Mouse (Mus musculus) MEL (cell line): Measurements from ENCODE around the gene Camk1d. TPM values are rescaled to one million over a fixed set of nuclear protein-coding genes. Genes with fewer than 3 reads are reported as not detected.

Experiments used
- DNase-seq: peaks from one replicate; pipeline ENCODE4 v3.0.0; 2011; ENCODE audit warnings: low read depth, low spot score
- H3K27ac ChIP-seq: 2 replicates; pipeline ENCODE4 v1.5.1; 2012; ENCODE audit warnings: low read depth, mild to moderate bottlenecking, control low read depth, low read length, moderate library complexity; ENCODE audit not compliant: control insufficient read depth
- H3K27me3 ChIP-seq, 2 experiments: fragments of 150-350 bp in 1 of 2; sonication (generic) in 1 of 2; 2 replicates each; pipeline ENCODE4 v1.6.1; 2012; ENCODE audit warnings: low read length in 2 of 2, mild to moderate bottlenecking in 2 of 2, improper control_type of control experiment in 1 of 2, moderate library complexity in 1 of 2; ENCODE audit not compliant: insufficient read depth in 2 of 2, control insufficient read depth in 1 of 2
- H3K36me3 ChIP-seq, 2 experiments: 2 replicates each; pipeline ENCODE4 v1.6.1; 2012 to 2014; ENCODE audit warnings: low read length in 2 of 2, improper control_type of control experiment in 1 of 2, inconsistent platforms in 1 of 2, mild to moderate bottlenecking in 1 of 2; ENCODE audit not compliant: insufficient read depth in 2 of 2, control insufficient read depth in 1 of 2
- H3K4me1 ChIP-seq, 2 experiments: fragments of 150-350 bp in 1 of 2; sonication (generic) in 1 of 2; 2 replicates each; pipeline ENCODE4 v1.6.1; 2012; ENCODE audit warnings: low read length in 2 of 2, improper control_type of control experiment in 1 of 2, mild to moderate bottlenecking in 1 of 2; ENCODE audit not compliant: insufficient read depth in 2 of 2, control insufficient read depth in 1 of 2
- H3K4me3 ChIP-seq, 2 experiments: fragments of 150-350 bp in 1 of 2; sonication (generic) in 1 of 2; 2 replicates each; pipeline ENCODE4 v1.5.1; 2012; ENCODE audit warnings: low read depth in 2 of 2, low read length in 2 of 2, mild to moderate bottlenecking in 2 of 2, moderate library complexity in 2 of 2, control low read depth in 1 of 2, improper control_type of control experiment in 1 of 2; ENCODE audit not compliant: control insufficient read depth in 1 of 2, insufficient read depth in 1 of 2
- H3K79me2 ChIP-seq: 2 replicates; pipeline ENCODE4 v1.6.1; 2012; ENCODE audit warnings: mild to moderate bottlenecking, low read length, moderate library complexity; ENCODE audit not compliant: control insufficient read depth, poor library complexity, insufficient read depth
- H3K9ac ChIP-seq: 2 replicates; pipeline ENCODE4 v1.6.1; 2012; ENCODE audit warnings: low read depth, mild to moderate bottlenecking, control low read depth, low read length, moderate library complexity; ENCODE audit not compliant: control insufficient read depth, poor library complexity, severe bottlenecking
- H3K9me3 ChIP-seq: fragments of 150-350 bp; sonication (generic); replicated peaks from 2 replicates; pipeline ENCODE4 v1.6.1; 2012; ENCODE audit warnings: mild to moderate bottlenecking, low read length, improper control_type of control experiment, moderate library complexity; ENCODE audit not compliant: insufficient read depth
- BHLHE40 ChIP-seq: IDR thresholded peaks from 2 replicates; pipeline ENCODE4 v1.6.1; 2012; ENCODE audit warnings: low read depth, mild to moderate bottlenecking, inconsistent platforms, low read length, improper control_type of control experiment, borderline replicate concordance
- EP300 ChIP-seq, 2 experiments: IDR thresholded peaks; 2 replicates each; pipeline ENCODE4 v1.6.1; 2011; ENCODE audit warnings: improper control_type of control experiment in 2 of 2, low read length in 2 of 2, low read depth in 1 of 2, mild to moderate bottlenecking in 1 of 2
- GABPA ChIP-seq: IDR thresholded peaks from 2 replicates; pipeline ENCODE4 v1.6.1; 2012; ENCODE audit warnings: low read depth, mild to moderate bottlenecking, inconsistent platforms, low read length, improper control_type of control experiment, moderate library complexity
- GATA1 ChIP-seq: IDR thresholded peaks from 2 replicates; pipeline ENCODE4 v1.6.1; 2011; ENCODE audit warnings: low read depth, low read length, improper control_type of control experiment
- KAT2A ChIP-seq: conservative IDR thresholded peaks from 2 replicates; pipeline ENCODE4 v1.6.1; 2012; ENCODE audit warnings: low read depth, low read length, improper control_type of control experiment, inconsistent platforms
- MAFK ChIP-seq: IDR thresholded peaks from 2 replicates; pipeline ENCODE4 v1.6.1; 2011; ENCODE audit warnings: low read depth, mild to moderate bottlenecking, low read length, improper control_type of control experiment, borderline replicate concordance
- MXI1 ChIP-seq: IDR thresholded peaks from 2 replicates; pipeline ENCODE4 v1.6.1; 2011; ENCODE audit warnings: mild to moderate bottlenecking, low read depth, low read length, improper control_type of control experiment
- MYB ChIP-seq: IDR thresholded peaks from 2 replicates; pipeline ENCODE4 v1.6.1; 2011; ENCODE audit warnings: mild to moderate bottlenecking, low read depth, low read length, improper control_type of control experiment
- POLR2AphosphoS2 ChIP-seq: IDR thresholded peaks from 2 replicates; pipeline ENCODE4 v1.6.1; 2011; ENCODE audit warnings: low read length, improper control_type of control experiment
- RCOR1 ChIP-seq: IDR thresholded peaks from 2 replicates; pipeline ENCODE4 v1.6.1; 2012; ENCODE audit warnings: low read depth, mild to moderate bottlenecking, inconsistent platforms, low read length, improper control_type of control experiment
- SMC3 ChIP-seq: IDR thresholded peaks from 2 replicates; pipeline ENCODE4 v1.6.1; 2011; ENCODE audit warnings: low read depth, low read length, improper control_type of control experiment
- TCF12 ChIP-seq: IDR thresholded peaks from 2 replicates; pipeline ENCODE4 v1.6.1; 2014; ENCODE audit warnings: low read depth, mild to moderate bottlenecking, inconsistent platforms, low read length, improper control_type of control experiment, moderate library complexity
- UBTF ChIP-seq: IDR thresholded peaks from 2 replicates; pipeline ENCODE4 v1.6.1; 2012; ENCODE audit warnings: low read depth, mild to moderate bottlenecking, inconsistent platforms, low read length, improper control_type of control experiment, moderate library complexity, borderline replicate concordance; ENCODE audit not compliant: insufficient read depth
- USF1 ChIP-seq: IDR thresholded peaks from 2 replicates; pipeline ENCODE4 v1.6.1; 2014; ENCODE audit warnings: low read depth, mild to moderate bottlenecking, inconsistent platforms, low read length, improper control_type of control experiment, moderate library complexity
- ZKSCAN1 ChIP-seq: IDR thresholded peaks from 2 replicates; pipeline ENCODE4 v1.6.1; 2012; ENCODE audit warnings: low read depth, mild to moderate bottlenecking, inconsistent platforms, low read length, improper control_type of control experiment, moderate library complexity
- polyA plus RNA-seq, 2 experiments: library from polyadenylated mRNA; stranded (reverse) in 1 of 2; unstranded in 1 of 2; fragments of >175 nt in 1 of 2; fragments of >200 nt in 1 of 2; gene quantifications; 2 replicates each; pipeline versions ENCODE4 v1.2.1 to v1.2.4; 2012; ENCODE audit warnings: low replicate concordance in 2 of 2, low read depth in 1 of 2; ENCODE audit not compliant: insufficient read length in 2 of 2, insufficient read depth in 1 of 2, missing spikeins in 1 of 2
- total RNA-seq: library from RNA; depleted of rRNA; stranded (reverse); fragments of 300-350 nt; gene quantifications from 2 replicates; pipeline ENCODE4 v1.2.3, GENCODE M21; 2012

Camk1d gene
- total and polyA plus RNA-seq, 3 experiments = 2.9 to 4.4 TPM; not detected in 1

- Histone ChIP-seq H3K4me3 (no peak overlapping the region), H3K79me2 (no peaks in the 10 kb centered on the region), H3K36me3 (peaks cover 0 to 35% of the 10 kb centered on the region in 2 experiments; a peak in 2 of 4 replicates), H3K27me3 (no peaks in the 10 kb centered on the region), H3K9me3 (no peaks in the 10 kb centered on the region), H3K27ac (no peak overlapping the region), H3K9ac (no peak overlapping the region), H3K4me1 (peaks cover 20 to 41% of the 10 kb centered on the region in 2 experiments)
- DNase-seq = no peak
- TF ChIP-seq UBTF = no peak
These were observed 38.2 kb downstream of the Camk1d start for GRCm38 (mm10) chr2:5676143-5676483.

GRCm38 (mm10) chr2:5675431-5676142, 38.7 kb downstream of the Camk1d start:
- H3K4me1 ChIP-seq = peaks cover 20 to 41% of the 10 kb centered on the region in 2 experiments
- no peak overlapping the region for H3K4me3 ChIP-seq
- peak; percentile 42 for DNase-seq
- TF ChIP-seq MXI1 (no peak), GABPA (no peak), TCF12 (no peak), BHLHE40 (no peak), MAFK (no peak), USF1 (no peak), KAT2A (no peak), SMC3 (no peak), MYB (no peak), GATA1 (no peak), UBTF (no peak)
- peaks cover 0 to 35% of the 10 kb centered on the region in 2 experiments; a peak in 2 of 4 replicates for H3K36me3 ChIP-seq
- H3K27me3 ChIP-seq = no peaks in the 10 kb centered on the region
- no peak overlapping the region for H3K27ac ChIP-seq
- no peak overlapping the region for H3K9ac ChIP-seq
- H3K9me3 ChIP-seq = no peaks in the 10 kb centered on the region
- no peaks in the 10 kb centered on the region for H3K79me2 ChIP-seq

- peak; percentile 87 for DNase-seq
- Histone ChIP-seq H3K79me2 (no peaks in the 10 kb centered on the region), H3K9me3 (no peaks in the 10 kb centered on the region), H3K9ac (no peak overlapping the region), H3K36me3 (peaks cover 0 to 35% of the 10 kb centered on the region in 2 experiments; a peak in 2 of 4 replicates), H3K27ac (peak overlapping the region; percentile 8; the same call in 1 of the 2 replicates), H3K4me3 (no peak overlapping the region; a peak in 1 of 4 replicates), H3K4me1 (peaks cover 18 to 40% of the 10 kb centered on the region in 2 experiments), H3K27me3 (no peaks in the 10 kb centered on the region)
- TF ChIP-seq EP300 (IDR thresholded peaks at IDR 0.05; ENCODE audit: low read depth in 1 of 2, low read length in 2 of 2) (peak in 1 of 2 experiments; percentile 66; a peak in 2 of 4 replicates), TCF12 (peak; percentile 53), BHLHE40 (peak; percentile 41; the same call in 1 of the 2 replicates), POLR2AphosphoS2 (no peak), ZKSCAN1 (no peak), RCOR1 (peak; percentile 19; the same call in 1 of the 2 replicates)
These were observed 39.8 kb downstream of the Camk1d start for GRCm38 (mm10) chr2:5674512-5674911.
